Mouse (Mus musculus) liver, adult 2 months (tissue): Measurements from ENCODE around the gene Aldh1a1. TPM values are rescaled to one million over a fixed set of nuclear protein-coding genes. Genes with fewer than 3 reads are reported as not detected.
"Not testable (repeated sequence)": the region's sequence is repeated elsewhere in the genome, so short reads cannot be mapped to it uniquely, and the experiment has no call there.

ENCODE experiments used
- DNase-seq: peaks from one replicate; pipeline ENCODE4 v3.0.0-alpha.2; 2011; ENCODE audit warnings: low read depth, low spot score; ENCODE audit errors: extremely low read depth
- H3K27ac ChIP-seq: fragments of 200-500 bp; replicated peaks from 2 replicates; pipeline ENCODE4 v1.5.1; 2012; ENCODE audit warnings: low read depth, mild to moderate bottlenecking, control low read depth, inconsistent platforms, low read length; ENCODE audit not compliant: insufficient read depth
- H3K27me3 ChIP-seq: fragments of 200-500 bp; 2 replicates; pipeline ENCODE4 v1.6.1; 2012; ENCODE audit warnings: mild to moderate bottlenecking, moderate library complexity, low read length, inconsistent platforms; ENCODE audit not compliant: control insufficient read depth, insufficient read depth
- H3K36me3 ChIP-seq: fragments of 200-500 bp; 2 replicates; pipeline ENCODE4 v1.6.1; 2012; ENCODE audit warnings: low read length, inconsistent platforms; ENCODE audit not compliant: control insufficient read depth, insufficient read depth
- H3K4me1 ChIP-seq: fragments of 200-500 bp; 2 replicates; pipeline ENCODE4 v1.6.1; 2011; ENCODE audit warnings: low read length; ENCODE audit not compliant: control insufficient read depth, insufficient read depth
- H3K4me3 ChIP-seq: fragments of 200-500 bp; 2 replicates; pipeline ENCODE4 v1.5.1; 2011; ENCODE audit warnings: low read depth, mild to moderate bottlenecking, control low read depth, low read length, moderate library complexity; ENCODE audit not compliant: insufficient read depth
- H3K79me2 ChIP-seq: fragments of 200-500 bp; 2 replicates; pipeline ENCODE4 v1.6.1; 2012; ENCODE audit warnings: inconsistent platforms, mild to moderate bottlenecking, low read length, moderate library complexity; ENCODE audit not compliant: control insufficient read depth, insufficient read depth
- H3K9ac ChIP-seq: fragments of 200-500 bp; 2 replicates; pipeline ENCODE4 v1.6.1; 2012; ENCODE audit warnings: low read depth, mild to moderate bottlenecking, control low read depth, inconsistent platforms, low read length
- CTCF ChIP-seq: fragments of 200-500 bp; IDR thresholded peaks from 2 replicates; pipeline ENCODE4 v1.5.1; 2011; ENCODE audit warnings: low read depth, low read length, control low read depth
- POLR2A ChIP-seq: fragments of 200-500 bp; IDR thresholded peaks from 2 replicates; pipeline ENCODE4 v1.6.1; 2011; ENCODE audit warnings: low read length, control low read depth; ENCODE audit not compliant: insufficient read depth; ENCODE audit errors: extremely low read depth
- WGBS: fragments of 180-500 bp; shearing (Covaris S2); methylation state at CpG from one replicate; pipeline ENCODE4 v1.1.7; 2018; 5-methylcytosine and 5-hydroxymethylcytosine counted together
- polyA plus RNA-seq: library from polyadenylated mRNA; depleted of rRNA; stranded (reverse); fragments of >200 nt; gene quantifications from 2 replicates; pipeline ENCODE4 v1.2.3, GENCODE M21; 2012
- total RNA-seq: library from RNA; depleted of rRNA; stranded (reverse); fragments of >200 nt; gene quantifications from 2 replicates; pipeline ENCODE4 v1.2.3, GENCODE M21; 2014

The Aldh1a1 gene
- total and polyA plus RNA-seq, 2 experiments = 277 to 885 TPM

- H3K4me3 ChIP-seq = no peak overlapping the region
- H3K9ac ChIP-seq = no peak overlapping the region
- H3K27ac ChIP-seq = peak overlapping the region; percentile 73
- peak; percentile 95 for DNase-seq
- no peaks in the 10 kb centered on the region for H3K79me2 ChIP-seq
- H3K4me1 ChIP-seq = peaks cover 27% of the 10 kb centered on the region
- no peaks in the 10 kb centered on the region for H3K27me3 ChIP-seq
- WGBS = 44% methylated on average over 12 of the region's 12 CpGs
- H3K36me3 ChIP-seq = peaks cover 46% of the 10 kb centered on the region
- TF ChIP-seq POLR2A (no peak), CTCF (no peak)
Observed at GRCm38 (mm10) chr19:20633876-20634691, 141.6 kb downstream of the Aldh1a1 start.

GRCm38 (mm10) chr19:20644346-20644745 lies 151.8 kb downstream of the Aldh1a1 start:
- Histone ChIP-seq H3K4me3 (no peak overlapping the region), H3K36me3 (peaks cover 44% of the 10 kb centered on the region), H3K4me1 (no peaks in the 10 kb centered on the region; the same call in 1 of the 2 replicates), H3K79me2 (no peaks in the 10 kb centered on the region), H3K9ac (no peak overlapping the region), H3K27ac (no peak overlapping the region), H3K27me3 (no peaks in the 10 kb centered on the region)
- whole genome bisulfite sequencing = 82% methylated on average over 3 of the region's 3 CpGs
- TF ChIP-seq CTCF = peak; percentile 21; the same call in 1 of the 2 replicates
- no peak for TF ChIP-seq POLR2A
- DNase-seq = no peak

GRCm38 (mm10) chr19:20647496-20647895 lies 155.0 kb downstream of the Aldh1a1 start:
- H3K4me3 ChIP-seq, H3K79me2 ChIP-seq, DNase-seq, H3K27ac ChIP-seq, H3K9ac ChIP-seq, H3K4me1 ChIP-seq, H3K27me3 ChIP-seq: not testable (repeated sequence)
- H3K36me3 ChIP-seq = peaks cover 23% of the 10 kb centered on the region

GRCm38 (mm10) chr19:20650008-20650407 lies 157.5 kb downstream of the Aldh1a1 start:
- Histone ChIP-seq H3K36me3 (peaks cover 2% of the 10 kb centered on the region; the same call in 1 of the 2 replicates), H3K9ac (no peak overlapping the region), H3K27ac (no peak overlapping the region), H3K4me3 (no peak overlapping the region), H3K27me3 (no peaks in the 10 kb centered on the region), H3K79me2 (no peaks in the 10 kb centered on the region), H3K4me1 (peaks cover 11% of the 10 kb centered on the region)
- DNase-seq = peak; percentile 64
- TF ChIP-seq POLR2A = no peak
- no peak for TF ChIP-seq CTCF
- WGBS = 18% methylated on average over 2 of the region's 2 CpGs

- Histone ChIP-seq H3K27ac (no peak overlapping the region; the same call in 1 of the 2 replicates), H3K4me1 (peaks cover 13% of the 10 kb centered on the region), H3K79me2 (no peaks in the 10 kb centered on the region), H3K27me3 (no peaks in the 10 kb centered on the region), H3K36me3 (no peaks in the 10 kb centered on the region), H3K4me3 (no peak overlapping the region), H3K9ac (no peak overlapping the region)
- TF ChIP-seq POLR2A (no peak), CTCF (no peak)
- 24% methylated on average over 1 of the region's 1 CpGs for WGBS
- DNase-seq = peak; percentile 74
Observed at GRCm38 (mm10) chr19:20653082-20653676, 160.7 kb downstream of the Aldh1a1 start.
